Mouse (Mus musculus): ENCODE results near the gene Fbxo21.

The Fbxo21 gene

DNA sequence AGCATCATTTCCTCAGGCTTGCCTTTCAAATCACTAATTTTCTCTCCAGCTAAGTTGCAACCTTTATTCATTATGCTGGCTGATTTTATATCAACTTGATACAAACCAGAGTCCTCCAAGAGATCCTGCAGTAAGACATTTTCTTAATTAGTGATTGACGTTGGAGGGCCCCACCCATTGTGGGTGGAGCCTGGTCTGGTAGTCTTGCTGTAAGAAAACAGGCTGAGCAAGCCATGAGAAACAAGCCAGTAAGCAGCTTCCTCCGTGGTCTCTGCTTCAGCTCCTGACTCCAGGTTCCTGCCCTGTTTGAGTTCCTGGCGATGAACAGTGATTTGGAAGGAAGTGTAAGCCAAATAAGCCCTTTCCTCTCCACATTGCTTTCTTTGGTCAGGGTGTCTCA lies 59.3 kb downstream of the Fbxo21 start:
- H3K27me3 ChIP-seq (ENCODE audit: control insufficient read depth, insufficient read depth, low read length, poor library complexity, severe bottlenecking) = no peaks in the 10 kb centered on the region
- no peaks in the 10 kb centered on the region for H3K36me3 ChIP-seq (ENCODE audit: control insufficient read depth, insufficient read depth, low read length, poor library complexity, severe bottlenecking)
- no peak for DNase-seq (ENCODE audit: low read depth, low spot score)

GRCm38 (mm10) chr5:118036888-118037797 lies 60.6 kb downstream of the Fbxo21 start:
- DNase-seq (ENCODE audit: low read depth, low spot score) = no peak
- no peaks in the 10 kb centered on the region for H3K36me3 ChIP-seq (ENCODE audit: control insufficient read depth, insufficient read depth, low read length, poor library complexity, severe bottlenecking)

GRCm38 (mm10) chr5:118037798-118038484 lies 61.4 kb downstream of the Fbxo21 start:
- no peak for DNase-seq (ENCODE audit: low read depth, low spot score)

More at GRCm38 (mm10) chr5:118036888-118037797, 60.6 kb downstream of the Fbxo21 start:
- no peaks in the 10 kb centered on the region for H3K27me3 ChIP-seq (ENCODE audit: control insufficient read depth, insufficient read depth, low read length, poor library complexity, severe bottlenecking)

GRCm38 (mm10) chr5:118039241-118039668 lies 62.7 kb downstream of the Fbxo21 start:
- Histone ChIP-seq H3K27me3 (ENCODE audit: control insufficient read depth, insufficient read depth, low read length, poor library complexity, severe bottlenecking) (no peaks in the 10 kb centered on the region), H3K36me3 (ENCODE audit: control insufficient read depth, insufficient read depth, low read length, poor library complexity, severe bottlenecking) (no peaks in the 10 kb centered on the region)
- DNase-seq (ENCODE audit: low read depth, low spot score) = no peak

More at GRCm38 (mm10) chr5:118037798-118038484, 61.4 kb downstream of the Fbxo21 start:
- Histone ChIP-seq H3K27me3 (ENCODE audit: control insufficient read depth, insufficient read depth, low read length, poor library complexity, severe bottlenecking) (no peaks in the 10 kb centered on the region), H3K36me3 (ENCODE audit: control insufficient read depth, insufficient read depth, low read length, poor library complexity, severe bottlenecking) (no peaks in the 10 kb centered on the region)

GRCm38 (mm10) chr5:118042599-118042998 lies 66.1 kb downstream of the Fbxo21 start:
- no peak for DNase-seq (ENCODE audit: low read depth, low spot score)
- Histone ChIP-seq H3K36me3 (ENCODE audit: control insufficient read depth, insufficient read depth, low read length, poor library complexity, severe bottlenecking) (no peaks in the 10 kb centered on the region), H3K27me3 (ENCODE audit: control insufficient read depth, insufficient read depth, low read length, poor library complexity, severe bottlenecking) (no peaks in the 10 kb centered on the region)

DNA sequence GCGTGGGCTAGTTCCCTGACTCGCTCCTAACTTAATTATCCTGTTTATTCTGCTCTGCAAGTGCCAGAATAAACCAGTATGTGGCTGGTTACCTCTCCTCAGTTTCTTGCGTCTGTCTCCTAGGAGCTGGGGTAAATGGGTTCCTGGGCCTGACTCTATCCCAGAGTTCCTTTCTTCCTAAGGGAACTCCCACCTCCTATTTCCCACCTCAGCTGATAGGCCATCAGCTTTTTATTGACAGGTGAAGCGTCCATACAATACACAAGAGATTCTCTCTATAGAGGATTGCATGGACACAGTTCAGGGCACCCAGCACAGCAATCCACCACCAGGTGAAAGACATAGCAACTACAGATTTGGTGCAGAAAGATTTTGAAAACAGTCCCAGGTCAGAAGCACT lies 67.2 kb downstream of the Fbxo21 start:
- H3K36me3 ChIP-seq (ENCODE audit: control insufficient read depth, insufficient read depth, low read length, poor library complexity, severe bottlenecking) = no peaks in the 10 kb centered on the region
- no peaks in the 10 kb centered on the region for H3K27me3 ChIP-seq (ENCODE audit: control insufficient read depth, insufficient read depth, low read length, poor library complexity, severe bottlenecking)
- no peak for DNase-seq (ENCODE audit: low read depth, low spot score)

DNA sequence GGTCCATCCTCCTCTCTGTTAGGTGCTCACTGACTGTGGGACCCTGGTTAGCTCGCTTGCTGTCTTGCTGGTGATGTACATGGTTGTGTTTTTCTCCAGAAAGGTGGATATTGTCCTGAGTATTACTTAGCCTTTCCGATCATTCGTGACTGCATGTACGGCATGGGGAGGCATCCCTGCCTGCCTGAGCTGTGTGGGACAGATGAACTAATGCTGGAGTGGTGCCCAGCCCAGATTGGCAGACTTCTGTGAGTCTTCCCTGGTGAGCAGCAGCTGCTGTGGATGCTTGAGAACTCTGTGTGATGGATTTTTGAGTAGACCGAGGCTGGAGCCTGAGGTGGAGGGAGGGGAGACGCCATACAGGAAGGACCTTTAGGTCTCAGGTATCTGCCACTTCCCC lies 68.4 kb downstream of the Fbxo21 start:
- DNase-seq (ENCODE audit: low read depth, low spot score) = no peak
- no peaks in the 10 kb centered on the region for H3K27me3 ChIP-seq (ENCODE audit: control insufficient read depth, insufficient read depth, low read length, poor library complexity, severe bottlenecking)
- no peaks in the 10 kb centered on the region for H3K36me3 ChIP-seq (ENCODE audit: control insufficient read depth, insufficient read depth, low read length, poor library complexity, severe bottlenecking)

- no peak for DNase-seq (ENCODE audit: low read depth, low spot score)
- no peaks in the 10 kb centered on the region for H3K27me3 ChIP-seq (ENCODE audit: control insufficient read depth, insufficient read depth, low read length, poor library complexity, severe bottlenecking)
- H3K36me3 ChIP-seq (ENCODE audit: control insufficient read depth, insufficient read depth, low read length, poor library complexity, severe bottlenecking) = no peaks in the 10 kb centered on the region
These were observed 68.9 kb downstream of the Fbxo21 start for GRCm38 (mm10) chr5:118045385-118045784.

GRCm38 (mm10) chr5:118047091-118047757 lies 70.7 kb downstream of the Fbxo21 start:
- H3K36me3 ChIP-seq (ENCODE audit: control insufficient read depth, insufficient read depth, low read length, poor library complexity, severe bottlenecking) = no peaks in the 10 kb centered on the region
- no peaks in the 10 kb centered on the region for H3K27me3 ChIP-seq (ENCODE audit: control insufficient read depth, insufficient read depth, low read length, poor library complexity, severe bottlenecking)
- DNase-seq (ENCODE audit: low read depth, low spot score) = no peak

DNA sequence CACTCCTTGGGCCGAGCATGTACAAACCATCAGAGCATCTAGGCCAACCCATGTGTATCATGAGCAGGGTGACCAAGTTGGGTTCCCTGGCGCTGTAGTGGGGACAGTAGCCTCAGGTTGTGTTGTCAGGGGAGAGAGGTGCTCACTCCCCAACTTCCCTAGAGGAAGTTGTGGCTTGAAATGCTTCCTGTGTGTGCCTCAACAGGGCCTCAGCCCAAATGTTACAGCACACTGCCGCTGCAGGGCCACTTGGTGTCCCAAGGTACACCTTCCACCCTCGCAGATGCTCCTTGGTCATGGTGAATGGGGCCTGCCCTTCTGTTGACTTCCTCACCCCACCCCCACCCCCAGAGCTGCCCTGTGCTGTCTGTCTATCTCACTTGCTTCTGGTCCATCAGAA lies 71.9 kb downstream of the Fbxo21 start:
- Histone ChIP-seq H3K36me3 (ENCODE audit: control insufficient read depth, insufficient read depth, low read length, poor library complexity, severe bottlenecking) (no peaks in the 10 kb centered on the region), H3K27me3 (ENCODE audit: control insufficient read depth, insufficient read depth, low read length, poor library complexity, severe bottlenecking) (no peaks in the 10 kb centered on the region)
- DNase-seq (ENCODE audit: low read depth, low spot score) = no peak

- no peak for DNase-seq (ENCODE audit: low read depth, low spot score)
- H3K36me3 ChIP-seq (ENCODE audit: control insufficient read depth, insufficient read depth, low read length, poor library complexity, severe bottlenecking) = no peaks in the 10 kb centered on the region
- H3K27me3 ChIP-seq (ENCODE audit: control insufficient read depth, insufficient read depth, low read length, poor library complexity, severe bottlenecking) = no peaks in the 10 kb centered on the region
These were observed 72.4 kb downstream of the Fbxo21 start for GRCm38 (mm10) chr5:118048928-118049327.

DNA sequence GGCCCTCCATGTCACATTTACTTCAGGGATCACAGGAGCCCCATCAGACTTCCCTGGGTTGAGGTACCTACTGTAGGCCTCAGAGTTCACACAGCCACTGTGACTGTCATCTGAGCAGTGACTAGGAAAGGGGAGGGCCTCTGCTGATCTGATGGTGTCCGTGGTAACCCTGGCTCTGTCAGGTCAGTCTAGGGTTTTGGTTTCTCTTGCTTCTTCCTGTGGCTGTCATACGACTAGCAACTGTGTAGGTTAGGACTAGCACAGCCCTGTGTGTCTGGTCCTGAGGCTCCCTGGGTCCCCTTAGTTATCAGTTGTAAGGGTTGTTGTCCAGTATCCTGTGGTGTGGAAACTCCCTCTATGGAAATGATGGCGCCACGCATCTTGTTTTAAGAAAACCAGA lies 74.2 kb downstream of the Fbxo21 start:
- no peaks in the 10 kb centered on the region for H3K27me3 ChIP-seq (ENCODE audit: control insufficient read depth, insufficient read depth, low read length, poor library complexity, severe bottlenecking)
- H3K36me3 ChIP-seq (ENCODE audit: control insufficient read depth, insufficient read depth, low read length, poor library complexity, severe bottlenecking) = no peaks in the 10 kb centered on the region
- DNase-seq (ENCODE audit: low read depth, low spot score) = no peak

- DNase-seq (ENCODE audit: low read depth, low spot score) = no peak
- H3K36me3 ChIP-seq (ENCODE audit: control insufficient read depth, insufficient read depth, low read length, poor library complexity, severe bottlenecking) = no peaks in the 10 kb centered on the region
- no peaks in the 10 kb centered on the region for H3K27me3 ChIP-seq (ENCODE audit: control insufficient read depth, insufficient read depth, low read length, poor library complexity, severe bottlenecking)
These were observed 75.6 kb downstream of the Fbxo21 start for GRCm38 (mm10) chr5:118051981-118052662.

- DNase-seq (ENCODE audit: low read depth, low spot score) = no peak
- Histone ChIP-seq H3K27me3 (ENCODE audit: control insufficient read depth, insufficient read depth, low read length, poor library complexity, severe bottlenecking) (no peaks in the 10 kb centered on the region), H3K36me3 (ENCODE audit: control insufficient read depth, insufficient read depth, low read length, poor library complexity, severe bottlenecking) (no peaks in the 10 kb centered on the region)
These were observed 76.7 kb downstream of the Fbxo21 start for GRCm38 (mm10) chr5:118053205-118053604.
